1 mouse cellular context compared by ENCODE assay signal in genomic region chr1:44173903-44174302, GRCm38 (mm10).
TF ChIP-seq lines count a peak whose summit lies in the region.

No protein-coding gene starts in this region.

TF ChIP-seq in ES-E14, 5 proteins besides CTCF, POLR2A, EP300 and RAD21:
- TF ChIP-seq MAFK (IDR thresholded peaks at IDR 0.05; ENCODE audit: insufficient read depth, low read depth, low read length): no peak
TF ChIP-seq in ES-E14: peak in this region for 0.
